Mouse (Mus musculus) MEL (cell line): ENCODE measurements around the gene Nucb2. TPM values are rescaled to one million over a fixed set of nuclear protein-coding genes. Genes with fewer than 3 reads are reported as not detected.

Source experiments
- DNase-seq: peaks from one replicate; pipeline ENCODE4 v3.0.0; 2011; ENCODE audit warnings: low read depth, low spot score
- H3K27ac ChIP-seq: 2 replicates; pipeline ENCODE4 v1.5.1; 2012; ENCODE audit warnings: low read depth, mild to moderate bottlenecking, control low read depth, low read length, moderate library complexity; ENCODE audit not compliant: control insufficient read depth
- H3K27me3 ChIP-seq, 2 experiments: fragments of 150-350 bp in 1 of 2; sonication (generic) in 1 of 2; 2 replicates each; pipeline ENCODE4 v1.6.1; 2012; ENCODE audit warnings: low read length in 2 of 2, mild to moderate bottlenecking in 2 of 2, improper control_type of control experiment in 1 of 2, moderate library complexity in 1 of 2; ENCODE audit not compliant: insufficient read depth in 2 of 2, control insufficient read depth in 1 of 2
- H3K36me3 ChIP-seq, 2 experiments: 2 replicates each; pipeline ENCODE4 v1.6.1; 2012 to 2014; ENCODE audit warnings: low read length in 2 of 2, improper control_type of control experiment in 1 of 2, inconsistent platforms in 1 of 2, mild to moderate bottlenecking in 1 of 2; ENCODE audit not compliant: insufficient read depth in 2 of 2, control insufficient read depth in 1 of 2
- H3K4me1 ChIP-seq, 2 experiments: fragments of 150-350 bp in 1 of 2; sonication (generic) in 1 of 2; 2 replicates each; pipeline ENCODE4 v1.6.1; 2012; ENCODE audit warnings: low read length in 2 of 2, improper control_type of control experiment in 1 of 2, mild to moderate bottlenecking in 1 of 2; ENCODE audit not compliant: insufficient read depth in 2 of 2, control insufficient read depth in 1 of 2
- H3K4me3 ChIP-seq, 2 experiments: fragments of 150-350 bp in 1 of 2; sonication (generic) in 1 of 2; 2 replicates each; pipeline ENCODE4 v1.5.1; 2012; ENCODE audit warnings: low read depth in 2 of 2, low read length in 2 of 2, mild to moderate bottlenecking in 2 of 2, moderate library complexity in 2 of 2, control low read depth in 1 of 2, improper control_type of control experiment in 1 of 2; ENCODE audit not compliant: control insufficient read depth in 1 of 2, insufficient read depth in 1 of 2
- H3K79me2 ChIP-seq: 2 replicates; pipeline ENCODE4 v1.6.1; 2012; ENCODE audit warnings: mild to moderate bottlenecking, low read length, moderate library complexity; ENCODE audit not compliant: control insufficient read depth, poor library complexity, insufficient read depth
- H3K9ac ChIP-seq: 2 replicates; pipeline ENCODE4 v1.6.1; 2012; ENCODE audit warnings: low read depth, mild to moderate bottlenecking, control low read depth, low read length, moderate library complexity; ENCODE audit not compliant: control insufficient read depth, poor library complexity, severe bottlenecking
- H3K9me3 ChIP-seq: fragments of 150-350 bp; sonication (generic); replicated peaks from 2 replicates; pipeline ENCODE4 v1.6.1; 2012; ENCODE audit warnings: mild to moderate bottlenecking, low read length, improper control_type of control experiment, moderate library complexity; ENCODE audit not compliant: insufficient read depth
- BHLHE40 ChIP-seq: IDR thresholded peaks from 2 replicates; pipeline ENCODE4 v1.6.1; 2012; ENCODE audit warnings: low read depth, mild to moderate bottlenecking, inconsistent platforms, low read length, improper control_type of control experiment, borderline replicate concordance
- CHD2 ChIP-seq: IDR thresholded peaks from 2 replicates; pipeline ENCODE4 v1.6.1; 2011; ENCODE audit warnings: low read length, improper control_type of control experiment
- CTCF ChIP-seq, 3 experiments: IDR thresholded peaks in 2 of 3; conservative IDR thresholded peaks in 1 of 3; 2 replicates each; pipeline ENCODE4 v1.5.1; 2011 to 2012; ENCODE audit warnings: low read length in 3 of 3, low read depth in 2 of 3, mild to moderate bottlenecking in 2 of 3, improper control_type of control experiment in 1 of 3, inconsistent platforms in 1 of 3, mixed read lengths in 1 of 3, moderate library complexity in 1 of 3; ENCODE audit not compliant: control insufficient read depth in 1 of 3, insufficient read depth in 1 of 3, poor library complexity in 1 of 3, severe bottlenecking in 1 of 3
- E2F4 ChIP-seq: IDR thresholded peaks from 2 replicates; pipeline ENCODE4 v1.6.1; 2011; ENCODE audit warnings: low read depth, low read length, improper control_type of control experiment, borderline replicate concordance
- ELF1 ChIP-seq: IDR thresholded peaks from 2 replicates; pipeline ENCODE4 v1.6.1; 2014; ENCODE audit warnings: low read depth, mild to moderate bottlenecking, inconsistent platforms, low read length, improper control_type of control experiment, moderate library complexity
- EP300 ChIP-seq, 2 experiments: IDR thresholded peaks; 2 replicates each; pipeline ENCODE4 v1.6.1; 2011; ENCODE audit warnings: improper control_type of control experiment in 2 of 2, low read length in 2 of 2, low read depth in 1 of 2, mild to moderate bottlenecking in 1 of 2
- ETS1 ChIP-seq: IDR thresholded peaks from 2 replicates; pipeline ENCODE4 v1.6.1; 2012; ENCODE audit warnings: low read depth, mild to moderate bottlenecking, inconsistent platforms, low read length, improper control_type of control experiment, moderate library complexity
- GATA1 ChIP-seq: IDR thresholded peaks from 2 replicates; pipeline ENCODE4 v1.6.1; 2011; ENCODE audit warnings: low read depth, low read length, improper control_type of control experiment
- KAT2A ChIP-seq: conservative IDR thresholded peaks from 2 replicates; pipeline ENCODE4 v1.6.1; 2012; ENCODE audit warnings: low read depth, low read length, improper control_type of control experiment, inconsistent platforms
- MAFK ChIP-seq: IDR thresholded peaks from 2 replicates; pipeline ENCODE4 v1.6.1; 2011; ENCODE audit warnings: low read depth, mild to moderate bottlenecking, low read length, improper control_type of control experiment, borderline replicate concordance
- MAX ChIP-seq: IDR thresholded peaks from 2 replicates; pipeline ENCODE4 v1.6.1; 2011; ENCODE audit warnings: low read length, improper control_type of control experiment
- MEF2A ChIP-seq: IDR thresholded peaks from 2 replicates; pipeline ENCODE4 v1.6.1; 2014; ENCODE audit warnings: low read depth, mild to moderate bottlenecking, inconsistent platforms, low read length, improper control_type of control experiment; ENCODE audit not compliant: poor library complexity, insufficient replicate concordance, severe bottlenecking; ENCODE audit errors: extremely low read depth
- MYC ChIP-seq: IDR thresholded peaks from 2 replicates; pipeline ENCODE4 v1.6.1; 2011; ENCODE audit warnings: low read depth, mild to moderate bottlenecking, low read length, improper control_type of control experiment, moderate library complexity
- NELFE ChIP-seq: IDR thresholded peaks from 2 replicates; pipeline ENCODE4 v1.6.1; 2011; ENCODE audit warnings: low read depth, low read length, improper control_type of control experiment
- NRF1 ChIP-seq: IDR thresholded peaks from 2 replicates; pipeline ENCODE4 v1.6.1; 2014; ENCODE audit warnings: low read depth, mild to moderate bottlenecking, inconsistent platforms, low read length, improper control_type of control experiment, moderate library complexity; ENCODE audit not compliant: poor library complexity, insufficient read depth, severe bottlenecking
- POLR2A ChIP-seq, 2 experiments: IDR thresholded peaks; 2 replicates each; pipeline ENCODE4 v1.6.1; 2011 to 2012; ENCODE audit warnings: low read length in 2 of 2, mild to moderate bottlenecking in 2 of 2, control low read depth in 1 of 2, improper control_type of control experiment in 1 of 2, low read depth in 1 of 2, moderate library complexity in 1 of 2; ENCODE audit not compliant: control insufficient read depth in 1 of 2, insufficient read depth in 1 of 2, poor library complexity in 1 of 2
- POLR2AphosphoS2 ChIP-seq: IDR thresholded peaks from 2 replicates; pipeline ENCODE4 v1.6.1; 2011; ENCODE audit warnings: low read length, improper control_type of control experiment
- POLR2AphosphoS5 ChIP-seq: IDR thresholded peaks from 2 replicates; pipeline ENCODE4 v1.6.1; 2012; ENCODE audit warnings: low read depth, borderline replicate concordance, mild to moderate bottlenecking, inconsistent platforms, low read length, moderate library complexity, mixed read lengths
- RAD21 ChIP-seq: IDR thresholded peaks from 2 replicates; pipeline ENCODE4 v1.6.1; 2011; ENCODE audit warnings: mild to moderate bottlenecking, low read depth, low read length, improper control_type of control experiment
- RCOR1 ChIP-seq: IDR thresholded peaks from 2 replicates; pipeline ENCODE4 v1.6.1; 2012; ENCODE audit warnings: low read depth, mild to moderate bottlenecking, inconsistent platforms, low read length, improper control_type of control experiment
- SIN3A ChIP-seq: IDR thresholded peaks from 2 replicates; pipeline ENCODE4 v1.6.1; 2012; ENCODE audit warnings: low read length, improper control_type of control experiment, inconsistent platforms
- TAL1 ChIP-seq: IDR thresholded peaks from 2 replicates; pipeline ENCODE4 v1.6.1; 2012; ENCODE audit warnings: mild to moderate bottlenecking, inconsistent platforms, low read length, moderate library complexity, mixed read lengths
- TCF12 ChIP-seq: IDR thresholded peaks from 2 replicates; pipeline ENCODE4 v1.6.1; 2014; ENCODE audit warnings: low read depth, mild to moderate bottlenecking, inconsistent platforms, low read length, improper control_type of control experiment, moderate library complexity
- UBTF ChIP-seq: IDR thresholded peaks from 2 replicates; pipeline ENCODE4 v1.6.1; 2012; ENCODE audit warnings: low read depth, mild to moderate bottlenecking, inconsistent platforms, low read length, improper control_type of control experiment, moderate library complexity, borderline replicate concordance; ENCODE audit not compliant: insufficient read depth
- USF1 ChIP-seq: IDR thresholded peaks from 2 replicates; pipeline ENCODE4 v1.6.1; 2014; ENCODE audit warnings: low read depth, mild to moderate bottlenecking, inconsistent platforms, low read length, improper control_type of control experiment, moderate library complexity
- ZC3H11A ChIP-seq: IDR thresholded peaks from 2 replicates; pipeline ENCODE4 v1.6.1; 2012; ENCODE audit warnings: low read depth, mild to moderate bottlenecking, inconsistent platforms, low read length, improper control_type of control experiment
- ZKSCAN1 ChIP-seq: IDR thresholded peaks from 2 replicates; pipeline ENCODE4 v1.6.1; 2012; ENCODE audit warnings: low read depth, mild to moderate bottlenecking, inconsistent platforms, low read length, improper control_type of control experiment, moderate library complexity
- ZNF384 ChIP-seq: IDR thresholded peaks from 2 replicates; pipeline ENCODE4 v1.6.1; 2012; ENCODE audit warnings: low read depth, mild to moderate bottlenecking, inconsistent platforms, low read length, improper control_type of control experiment
- polyA plus RNA-seq, 2 experiments: library from polyadenylated mRNA; stranded (reverse) in 1 of 2; unstranded in 1 of 2; fragments of >175 nt in 1 of 2; fragments of >200 nt in 1 of 2; gene quantifications; 2 replicates each; pipeline versions ENCODE4 v1.2.1 to v1.2.4; 2012; ENCODE audit warnings: low replicate concordance in 2 of 2, low read depth in 1 of 2; ENCODE audit not compliant: insufficient read length in 2 of 2, insufficient read depth in 1 of 2, missing spikeins in 1 of 2
- total RNA-seq: library from RNA; depleted of rRNA; stranded (reverse); fragments of 300-350 nt; gene quantifications from 2 replicates; pipeline ENCODE4 v1.2.3, GENCODE M21; 2012

The Nucb2 gene
- total and polyA plus RNA-seq, 3 experiments: 5.5 to 6.4 TPM; not detected in 1

- H3K27me3 ChIP-seq: no peaks in the 10 kb centered on the region
- no peak overlapping the region for H3K9ac ChIP-seq
- DNase-seq: no peak
- no peaks in the 10 kb centered on the region for H3K36me3 ChIP-seq
- no peak overlapping the region for H3K27ac ChIP-seq
- no peak for TF ChIP-seq TCF12
- TF ChIP-seq SIN3A: no peak
- no peak for TF ChIP-seq RAD21
- no peak for TF ChIP-seq ETS1
- TF ChIP-seq MEF2A: no peak
- TF ChIP-seq USF1: no peak
- TF ChIP-seq E2F4: no peak
- TF ChIP-seq CTCF (IDR thresholded peaks at IDR 0.05 in 2 of 3, conservative IDR thresholded peaks at IDR 0.05 in 1 of 3; ENCODE audit: control insufficient read depth in 1 of 3, insufficient read depth in 1 of 3, low read depth in 2 of 3, low read length in 3 of 3, poor library complexity in 1 of 3, severe bottlenecking in 1 of 3): no peak
- TF ChIP-seq NRF1: no peak
- TF ChIP-seq MYC: no peak
- TF ChIP-seq TAL1: no peak
- no peak for TF ChIP-seq GATA1
- TF ChIP-seq MAX: no peak
- TF ChIP-seq BHLHE40: no peak
- no peak for TF ChIP-seq ELF1
- no peak for TF ChIP-seq CHD2
- TF ChIP-seq ZKSCAN1: no peak
- no peak for TF ChIP-seq NELFE
- TF ChIP-seq POLR2AphosphoS5: no peak
- no peak for TF ChIP-seq ZC3H11A
- TF ChIP-seq, all 39 proteins: peak for 0
- H3K79me2 ChIP-seq: no peaks in the 10 kb centered on the region
- H3K4me1 ChIP-seq: no peaks in the 10 kb centered on the region
- no peak overlapping the region for H3K4me3 ChIP-seq
- no peaks in the 10 kb centered on the region for H3K9me3 ChIP-seq
Observed at GRCm38 (mm10) chr7:116515059-116515458, 10.9 kb downstream of the Nucb2 start.

DNA sequence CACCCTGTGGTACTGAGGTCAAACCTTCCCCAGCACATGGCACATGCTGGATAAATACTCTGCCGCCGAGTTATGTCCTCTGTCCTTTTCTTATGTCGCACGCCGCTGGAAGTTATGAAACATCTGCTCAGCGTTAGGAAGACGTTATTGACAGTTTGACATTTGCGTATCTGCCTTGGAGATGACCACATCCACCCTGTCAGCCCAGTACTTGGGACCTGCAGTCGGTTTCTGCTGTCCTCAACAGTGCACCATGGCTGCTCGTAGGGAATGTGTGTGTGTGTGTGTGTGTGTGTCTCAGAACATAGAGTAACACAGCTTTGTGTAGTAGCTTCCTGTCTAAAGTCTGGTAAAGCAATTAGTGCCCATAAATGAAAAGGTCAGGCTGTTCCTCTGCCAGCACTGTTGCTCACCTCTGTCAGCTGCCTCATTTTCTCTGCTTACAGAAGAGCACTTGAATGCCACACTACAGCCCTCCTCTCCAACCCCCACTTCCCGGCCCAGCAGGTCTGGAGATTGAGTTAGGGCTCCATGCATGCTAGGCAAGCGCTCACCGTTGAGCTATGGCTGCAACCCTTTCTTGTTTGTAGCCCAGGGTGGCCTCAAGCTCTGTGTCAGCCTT lies 11.5 kb downstream of the Nucb2 start:
- TF ChIP-seq ZNF384: no peak
- no peak for TF ChIP-seq MYC
- no peak for TF ChIP-seq ZKSCAN1
- TF ChIP-seq POLR2AphosphoS2: no peak
- no peak for TF ChIP-seq MAFK
- TF ChIP-seq TAL1: no peak
- TF ChIP-seq UBTF: no peak
- no peak for TF ChIP-seq POLR2A (IDR thresholded peaks at IDR 0.05; ENCODE audit: control insufficient read depth in 1 of 2, insufficient read depth in 1 of 2, low read depth in 1 of 2, low read length in 2 of 2, poor library complexity in 1 of 2)
- no peak for TF ChIP-seq MAX
- no peak for TF ChIP-seq ETS1
- no peak for TF ChIP-seq KAT2A
- no peak for TF ChIP-seq RCOR1
- TF ChIP-seq E2F4: no peak
- TF ChIP-seq EP300 (IDR thresholded peaks at IDR 0.05; ENCODE audit: low read depth in 1 of 2, low read length in 2 of 2): no peak
- no peak for TF ChIP-seq TCF12
- TF ChIP-seq NELFE: no peak
- Histone ChIP-seq H3K36me3 (no peaks in the 10 kb centered on the region), H3K4me3 (no peak overlapping the region), H3K79me2 (no peaks in the 10 kb centered on the region), H3K4me1 (no peaks in the 10 kb centered on the region), H3K9ac (no peak overlapping the region), H3K27me3 (no peaks in the 10 kb centered on the region), H3K27ac (no peak overlapping the region), H3K9me3 (no peaks in the 10 kb centered on the region)
- DNase-seq: no peak
